Mouse (Mus musculus) lung, embryonic 14.5 days (tissue): Measurements from ENCODE around the gene Rplp0. TPM values are rescaled to one million over a fixed set of nuclear protein-coding genes. Genes with fewer than 3 reads are reported as not detected.

Experiments used
- ATAC-seq: fragments of 200-750 bp; cut with Nextera tagmentation; 2 replicates; pipeline ENCODE4 v1.8.0; 2017; ENCODE audit warnings: mild to moderate bottlenecking, moderate TSS enrichment, moderate library complexity; ENCODE audit not compliant: insufficient read depth
- DNase-seq: peaks from one replicate; pipeline ENCODE4 v3.0.0-alpha.2; 2015
- H3K27ac ChIP-seq: fragments of 300-500 bp; sonication (generic); 2 replicates; pipeline ENCODE4 v1.5.1; 2014; ENCODE audit warnings: low read depth, mild to moderate bottlenecking, moderate library complexity
- H3K27me3 ChIP-seq: fragments of 300-500 bp; sonication (generic); 2 replicates; pipeline ENCODE4 v1.6.1; 2014; ENCODE audit warnings: low read length, control low read depth; ENCODE audit not compliant: insufficient read depth
- H3K36me3 ChIP-seq: fragments of 300-500 bp; sonication (generic); 2 replicates; pipeline ENCODE4 v1.6.1; 2014; ENCODE audit warnings: control low read depth; ENCODE audit not compliant: insufficient read depth
- H3K4me1 ChIP-seq: fragments of 300-500 bp; sonication (generic); 2 replicates; pipeline ENCODE4 v1.6.1; 2014; ENCODE audit warnings: antibody characterized with exemption, control low read depth; ENCODE audit not compliant: insufficient read depth
- H3K4me2 ChIP-seq: fragments of 300-500 bp; sonication (generic); 2 replicates; pipeline ENCODE4 v1.6.1; 2014; ENCODE audit warnings: mild to moderate bottlenecking
- H3K4me3 ChIP-seq: fragments of 300-500 bp; sonication (generic); 2 replicates; pipeline ENCODE4 v1.5.1; 2014; ENCODE audit warnings: low read depth, low read length
- H3K9ac ChIP-seq: fragments of 300-500 bp; sonication (generic); 2 replicates; pipeline ENCODE4 v1.6.1; 2014
- H3K9me3 ChIP-seq: fragments of 300-500 bp; sonication (generic); 2 replicates; pipeline ENCODE4 v1.6.1; 2016; ENCODE audit warnings: low read depth, low read length, control low read depth
- CTCF ChIP-seq: IDR thresholded peaks from 2 replicates; pipeline ENCODE4 v1.5.1; 2016; ENCODE audit warnings: antibody characterized with exemption, low read depth
- whole genome bisulfite sequencing: fragments of 180-500 bp; shearing (Covaris S2); extraction: QIAGEN DNeasy Blood & Tissue Kit; methylation state at CpG from one replicate; pipeline ENCODE4 v1.1.7; 2014; 5-methylcytosine and 5-hydroxymethylcytosine counted together
- polyA plus RNA-seq: library from polyadenylated mRNA; unstranded; fragments of >200 nt; fragmentation: Nextera tagmentation; extraction: Ambion mirVana; gene quantifications from 2 replicates; pipeline ENCODE4 v1.2.1, GENCODE M21; 2014

Gene Rplp0
- polyA plus RNA-seq, 1 experiment from 2014 or later, result 1,954 TPM

DNA sequence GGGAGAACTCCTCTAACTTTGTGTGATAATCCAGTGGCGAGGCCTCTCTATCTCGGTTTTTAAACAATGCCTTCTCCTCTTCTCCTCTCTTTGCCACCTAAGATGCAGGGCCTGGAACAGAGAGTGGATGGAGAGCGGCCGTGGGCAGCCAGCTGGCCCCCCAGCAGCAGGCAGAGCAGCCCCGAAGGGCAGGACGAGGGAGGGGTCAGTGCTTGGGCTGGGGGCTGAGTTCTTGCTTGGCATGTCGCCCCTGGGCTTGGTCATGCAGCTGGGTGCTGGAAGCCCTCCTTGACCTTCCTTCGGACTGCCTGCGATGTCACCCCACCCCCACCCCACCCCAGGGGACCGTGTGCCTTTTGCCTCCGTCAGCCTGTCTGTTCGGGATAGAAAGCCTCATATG is 7.9 kb upstream of the Rplp0 start:
- Histone ChIP-seq H3K4me2 (no peak overlapping the region), H3K27me3 (no peaks in the 10 kb centered on the region), H3K27ac (no peak overlapping the region), H3K4me1 (no peaks in the 10 kb centered on the region), H3K9me3 (no peaks in the 10 kb centered on the region), H3K9ac (no peak overlapping the region), H3K36me3 (peaks cover 68% of the 10 kb centered on the region), H3K4me3 (no peak overlapping the region)
- no peak for ATAC-seq
- no peak for DNase-seq
- WGBS, result 72% methylated on average over 12 of the region's 12 CpGs
- TF ChIP-seq CTCF, result no peak

DNA sequence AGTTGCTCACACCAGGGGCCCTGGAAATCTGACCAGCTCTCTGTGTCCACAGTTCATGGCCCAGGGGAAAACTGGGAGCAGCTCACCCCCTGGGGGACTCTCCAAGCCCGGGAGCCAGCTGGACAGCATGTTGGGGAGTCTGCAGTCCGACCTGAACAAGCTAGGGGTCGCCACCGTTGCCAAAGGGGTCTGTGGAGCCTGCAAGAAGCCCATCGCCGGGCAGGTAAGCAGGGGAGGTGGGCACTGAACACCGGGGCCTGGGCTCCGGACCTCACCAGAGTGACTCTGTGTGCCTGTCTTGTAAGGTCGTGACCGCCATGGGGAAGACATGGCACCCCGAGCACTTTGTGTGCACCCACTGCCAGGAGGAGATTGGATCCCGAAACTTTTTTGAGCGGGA is 7.5 kb upstream of the Rplp0 start:
- H3K9ac ChIP-seq, result no peak overlapping the region
- no peaks in the 10 kb centered on the region for H3K9me3 ChIP-seq
- H3K4me3 ChIP-seq, result no peak overlapping the region
- no peak for TF ChIP-seq CTCF
- H3K4me1 ChIP-seq, result no peaks in the 10 kb centered on the region
- peaks cover 64% of the 10 kb centered on the region for H3K36me3 ChIP-seq
- H3K27ac ChIP-seq, result no peak overlapping the region
- ATAC-seq (no peak), DNase-seq (no peak)
- no peak overlapping the region for H3K4me2 ChIP-seq
- H3K27me3 ChIP-seq, result no peaks in the 10 kb centered on the region
- WGBS, result 84% methylated on average over 13 of the region's 13 CpGs

DNA sequence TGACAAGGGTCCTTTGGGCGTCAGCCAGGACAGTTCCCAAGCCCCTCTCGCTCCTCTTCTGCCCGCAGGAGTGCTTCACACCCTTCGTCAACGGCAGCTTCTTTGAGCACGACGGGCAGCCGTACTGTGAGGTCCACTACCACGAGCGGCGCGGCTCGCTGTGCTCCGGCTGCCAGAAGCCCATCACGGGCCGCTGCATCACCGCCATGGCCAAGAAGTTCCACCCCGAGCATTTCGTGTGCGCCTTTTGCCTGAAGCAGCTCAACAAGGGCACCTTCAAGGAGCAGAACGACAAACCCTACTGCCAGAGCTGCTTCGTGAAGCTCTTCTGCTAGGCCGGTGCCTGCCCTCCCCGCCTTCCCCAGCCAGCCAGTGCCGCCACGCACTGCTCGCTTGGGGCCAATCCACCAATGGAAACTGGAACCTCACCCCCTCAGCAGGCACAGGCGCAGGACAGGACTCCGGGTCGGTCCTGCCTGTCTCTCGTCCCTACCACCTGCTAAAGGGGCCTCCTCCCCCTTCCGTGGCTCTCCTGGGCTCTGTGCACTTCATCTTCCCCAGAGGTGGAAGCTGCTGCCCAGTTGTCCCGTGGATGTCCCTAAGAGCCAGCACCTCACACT is 5.4 kb upstream of the Rplp0 start:
- Histone ChIP-seq H3K4me3 (no peak overlapping the region), H3K9me3 (no peaks in the 10 kb centered on the region), H3K4me2 (no peak overlapping the region), H3K4me1 (no peaks in the 10 kb centered on the region), H3K9ac (no peak overlapping the region), H3K36me3 (peaks cover 44% of the 10 kb centered on the region), H3K27me3 (no peaks in the 10 kb centered on the region), H3K27ac (no peak overlapping the region)
- ATAC-seq (no peak), DNase-seq (no peak)
- whole genome bisulfite sequencing, result 86% methylated on average over 33 of the region's 33 CpGs
- no peak for TF ChIP-seq CTCF

DNA sequence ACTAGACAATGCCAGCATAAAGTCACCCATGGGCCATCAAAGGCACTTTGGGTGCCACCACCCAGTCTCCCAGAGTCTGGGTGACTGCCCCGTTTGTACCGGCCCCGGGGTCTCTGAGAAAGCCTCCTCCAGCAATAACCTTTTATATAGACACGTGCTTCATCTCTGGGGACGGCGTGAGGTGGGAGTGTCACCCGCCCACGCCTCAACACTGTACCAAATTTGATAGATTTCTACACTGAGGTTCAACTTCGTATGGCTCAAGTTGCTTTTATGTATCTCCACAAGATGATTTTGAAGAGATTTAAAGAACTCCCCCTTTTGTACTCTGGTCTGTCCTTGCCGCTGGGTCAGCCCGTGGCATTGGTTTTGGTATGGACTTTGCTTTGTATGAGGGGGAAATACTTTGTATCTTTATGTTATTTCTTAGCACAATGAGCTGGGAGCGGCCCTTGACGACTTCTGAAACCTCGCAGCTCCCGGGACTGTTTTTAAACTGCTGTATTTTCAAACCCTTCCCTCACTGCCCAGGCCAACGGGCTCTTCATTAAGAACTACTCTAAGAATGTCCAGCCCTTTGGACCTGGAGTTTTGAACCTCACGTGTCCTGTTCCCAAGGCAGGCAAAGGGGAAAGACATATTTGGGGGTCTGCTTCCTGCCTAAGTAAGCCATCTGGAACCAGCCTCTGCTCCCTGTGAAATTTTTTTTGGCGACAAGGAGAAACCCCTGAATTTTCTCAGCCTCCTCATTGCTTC is 4.6 kb upstream of the Rplp0 start:
- no peak for TF ChIP-seq CTCF

DNA sequence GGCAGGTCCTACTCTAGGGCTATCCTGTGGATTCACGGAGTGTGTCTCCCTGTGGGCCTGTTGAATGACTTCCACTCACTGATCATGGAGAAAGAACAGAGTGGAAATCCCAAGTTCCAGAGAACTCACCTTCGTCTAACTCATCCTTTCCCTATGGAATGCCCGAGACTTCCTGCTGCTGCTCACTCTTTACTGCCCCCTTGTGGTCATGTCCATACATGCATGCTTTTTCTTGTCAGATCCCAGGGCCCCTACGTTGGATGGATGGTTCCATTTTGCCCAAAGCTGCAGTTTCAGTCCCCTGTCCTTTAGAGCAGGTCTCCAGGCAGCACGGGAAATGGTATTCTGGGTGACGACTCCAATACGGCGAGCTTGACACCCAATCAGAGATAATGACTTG is 3.0 kb upstream of the Rplp0 start:
- peak overlapping the region; percentile 23; the same call in 1 of the 2 replicates for H3K4me2 ChIP-seq
- TF ChIP-seq CTCF, result peak; percentile 100
- 9% methylated on average over 8 of the region's 8 CpGs for WGBS
- peaks cover 6% of the 10 kb centered on the region; the same call in 1 of the 2 replicates for H3K4me1 ChIP-seq
- DNase-seq (peak; percentile 92), ATAC-seq (no peak)
- H3K27ac ChIP-seq, result no peak overlapping the region
- no peaks in the 10 kb centered on the region for H3K9me3 ChIP-seq
- peaks cover 44% of the 10 kb centered on the region for H3K36me3 ChIP-seq
- H3K9ac ChIP-seq, result no peak overlapping the region
- H3K4me3 ChIP-seq, result no peak overlapping the region
- no peaks in the 10 kb centered on the region for H3K27me3 ChIP-seq

More for the DNA sequence above, 4.6 kb upstream of the Rplp0 start:
- Histone ChIP-seq H3K27ac (no peak overlapping the region), H3K4me3 (no peak overlapping the region), H3K4me2 (no peak overlapping the region), H3K27me3 (no peaks in the 10 kb centered on the region), H3K9me3 (no peaks in the 10 kb centered on the region), H3K4me1 (no peaks in the 10 kb centered on the region), H3K9ac (no peak overlapping the region), H3K36me3 (peaks cover 36% of the 10 kb centered on the region)
- 87% methylated on average over 18 of the region's 18 CpGs for WGBS
- DNase-seq, result no peak
- no peak for ATAC-seq

DNA sequence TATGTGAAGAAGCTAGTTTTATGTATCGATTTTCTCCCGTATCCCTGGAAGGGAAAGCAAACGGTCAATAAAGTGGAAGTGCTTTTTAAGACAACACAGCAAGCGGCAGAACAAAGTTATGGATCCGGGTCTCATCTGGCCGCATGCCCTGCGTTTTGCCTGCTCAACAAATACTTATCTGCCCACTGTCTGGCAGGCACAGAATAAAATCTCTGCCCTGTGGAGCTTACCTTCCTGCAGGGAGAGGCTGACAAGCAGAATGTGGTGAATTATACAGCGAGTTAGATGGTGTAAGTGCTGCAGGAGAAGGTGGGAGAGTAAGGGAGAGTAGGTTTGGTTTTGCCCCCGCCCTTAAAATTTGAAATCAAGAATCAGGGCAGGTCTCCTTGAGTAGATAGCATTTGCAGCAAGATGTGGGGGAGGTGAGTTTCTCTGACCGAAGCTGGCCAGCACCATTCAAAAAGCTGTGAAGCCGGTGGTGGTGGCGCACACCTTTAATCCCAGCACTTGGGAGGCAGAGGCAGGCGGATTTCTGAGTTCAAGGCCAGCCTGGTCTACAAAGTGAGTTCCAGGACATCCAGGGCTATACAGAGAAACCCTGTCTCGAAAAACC is 979 bp upstream of the Rplp0 start:
- Histone ChIP-seq H3K9ac (no peak overlapping the region), H3K4me2 (no peak overlapping the region), H3K4me3 (no peak overlapping the region), H3K4me1 (peaks cover 6% of the 10 kb centered on the region; the same call in 1 of the 2 replicates), H3K27ac (no peak overlapping the region), H3K27me3 (no peaks in the 10 kb centered on the region), H3K9me3 (no peaks in the 10 kb centered on the region), H3K36me3 (peaks cover 47% of the 10 kb centered on the region)
- no peak for TF ChIP-seq CTCF
- ATAC-seq (no peak), DNase-seq (no peak)
- WGBS, result 89% methylated on average over 14 of the region's 14 CpGs

DNA sequence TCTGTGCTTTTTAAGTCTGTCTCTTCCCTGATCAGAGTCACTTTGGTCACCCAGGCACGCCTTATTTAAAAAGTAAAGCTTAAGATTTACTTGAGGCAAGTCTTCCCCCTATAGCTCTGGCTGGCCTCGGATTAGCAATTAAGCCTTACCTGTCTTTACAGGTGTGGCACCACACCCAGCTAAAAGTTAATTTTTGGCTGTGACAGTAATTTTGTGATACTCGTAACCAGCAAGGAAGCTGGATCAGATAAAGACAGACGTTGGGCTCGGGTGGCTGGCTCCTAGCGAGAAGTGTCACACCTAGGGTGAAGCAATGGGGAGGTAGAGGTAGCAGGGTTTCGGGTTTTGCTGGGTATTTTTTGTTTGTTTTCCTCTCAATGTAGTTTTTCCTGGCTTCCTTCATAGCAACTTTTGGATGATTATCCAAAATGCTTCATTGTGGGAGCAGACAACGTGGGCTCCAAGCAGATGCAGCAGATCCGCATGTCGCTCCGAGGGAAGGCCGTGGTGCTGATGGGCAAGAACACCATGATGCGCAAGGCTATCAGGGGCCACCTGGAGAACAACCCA is 1.2 kb downstream of the Rplp0 start:
- ATAC-seq (no peak), DNase-seq (no peak)
- Histone ChIP-seq H3K36me3 (peaks cover 43% of the 10 kb centered on the region), H3K4me3 (peak overlapping the region; percentile 91), H3K4me1 (peaks cover 6% of the 10 kb centered on the region; the same call in 1 of the 2 replicates), H3K27me3 (no peaks in the 10 kb centered on the region), H3K4me2 (peak overlapping the region; percentile 98), H3K27ac (peak overlapping the region; percentile 87; the same call in 1 of the 2 replicates), H3K9ac (peak overlapping the region; percentile 96), H3K9me3 (no peaks in the 10 kb centered on the region)
- 27% methylated on average over 13 of the region's 13 CpGs for WGBS
- TF ChIP-seq CTCF, result no peak
